Mouse (Mus musculus) adipocyte (in vitro differentiated cells): ENCODE data around the gene Tbc1d8.

ENCODE experiments used
- DNase-seq: peaks from one replicate; pipeline ENCODE4 v3.0.0-alpha.2; 2016; ENCODE audit warnings: low spot score

Gene Tbc1d8

DNA sequence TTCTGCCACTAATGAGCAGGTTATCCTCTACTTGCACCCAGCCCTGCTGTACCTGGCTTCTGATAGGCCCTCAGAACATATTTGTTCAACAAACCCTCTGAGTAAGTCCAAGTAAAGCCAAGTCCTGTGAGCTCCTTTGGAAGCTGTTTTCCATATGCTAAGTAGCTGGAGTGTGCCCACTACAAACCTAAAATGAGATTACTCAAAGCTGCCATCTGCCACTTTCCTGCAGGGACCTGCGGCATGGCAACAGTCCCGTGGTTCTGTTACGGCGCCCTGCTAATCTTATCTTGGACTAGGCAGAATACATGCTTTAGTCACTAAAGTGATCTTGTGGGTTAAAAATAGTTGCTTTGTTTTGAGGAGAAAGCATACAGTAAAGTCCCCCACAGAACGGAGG lies 32.4 kb downstream of the Tbc1d8 start:
- no peak for DNase-seq

GRCm38 (mm10) chr1:39445303-39446050 lies 33.1 kb downstream of the Tbc1d8 start:
- no peak for DNase-seq

DNA sequence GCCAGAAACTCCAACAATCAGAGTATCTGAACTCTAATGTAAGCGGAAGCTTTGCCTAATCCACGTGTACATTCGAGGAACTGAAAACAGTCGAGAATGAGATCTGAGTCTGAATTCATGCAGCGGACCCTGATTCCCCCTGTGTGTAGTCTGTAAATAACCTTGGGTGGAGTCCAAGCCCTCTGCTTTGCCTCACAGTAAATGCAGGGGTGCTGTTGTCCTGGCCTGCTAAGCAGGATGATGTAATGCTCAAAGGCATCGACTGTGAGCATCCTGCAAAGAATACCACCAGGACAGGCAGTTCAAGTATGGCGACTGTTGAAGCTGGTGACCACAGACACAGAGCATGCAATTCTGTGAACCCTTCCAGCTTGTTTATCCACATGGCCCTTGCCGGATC lies 34.8 kb downstream of the Tbc1d8 start:
- no peak for DNase-seq

GRCm38 (mm10) chr1:39441686-39442085 lies 36.9 kb downstream of the Tbc1d8 start:
- DNase-seq: no peak

- no peak for DNase-seq
Measured at GRCm38 (mm10) chr1:39439661-39440548, 38.6 kb downstream of the Tbc1d8 start.

DNA sequence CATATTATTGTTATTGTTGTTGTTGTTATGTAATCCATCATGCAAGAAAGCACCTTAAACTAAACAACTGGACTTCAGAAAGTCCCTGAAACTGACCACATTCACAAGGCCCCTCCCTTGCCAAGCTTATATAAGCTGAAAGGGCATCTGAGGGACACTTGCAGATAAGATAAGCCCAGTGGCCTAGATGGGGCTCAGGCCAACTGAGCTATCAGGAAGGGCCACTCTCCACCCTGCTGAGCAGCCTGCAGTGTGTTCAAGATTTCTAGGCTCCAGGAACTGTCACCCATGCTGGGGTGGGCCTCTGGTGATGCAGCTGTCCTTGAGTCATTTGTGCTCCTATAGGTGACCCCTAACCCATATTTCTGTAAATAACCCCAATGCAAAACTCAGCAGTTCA lies 39.9 kb downstream of the Tbc1d8 start:
- no peak for DNase-seq

GRCm38 (mm10) chr1:39434264-39434663 lies 44.3 kb downstream of the Tbc1d8 start:
- DNase-seq: no peak

DNA sequence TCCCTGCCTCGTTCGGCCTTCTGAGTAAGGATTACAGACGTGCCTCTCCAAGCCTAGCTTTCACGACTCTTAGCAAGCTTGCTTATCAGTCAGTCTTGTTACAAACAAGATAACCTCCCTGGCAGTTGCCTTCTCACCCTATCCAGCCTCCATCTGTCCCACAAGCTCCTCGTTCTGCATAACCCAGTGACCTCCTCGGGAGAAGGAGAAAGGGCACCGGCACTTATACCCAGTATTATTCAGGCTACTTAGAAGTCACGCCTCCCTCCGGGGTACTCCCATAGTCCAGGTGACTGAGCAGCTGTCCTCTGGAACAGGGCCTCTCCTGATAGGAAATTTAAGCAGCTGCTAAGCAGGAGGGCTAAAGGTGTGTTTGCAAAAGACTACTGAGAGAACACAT lies 48.5 kb downstream of the Tbc1d8 start:
- no peak for DNase-seq

- DNase-seq: no peak
Measured at GRCm38 (mm10) chr1:39429015-39429414, 49.5 kb downstream of the Tbc1d8 start.

DNA sequence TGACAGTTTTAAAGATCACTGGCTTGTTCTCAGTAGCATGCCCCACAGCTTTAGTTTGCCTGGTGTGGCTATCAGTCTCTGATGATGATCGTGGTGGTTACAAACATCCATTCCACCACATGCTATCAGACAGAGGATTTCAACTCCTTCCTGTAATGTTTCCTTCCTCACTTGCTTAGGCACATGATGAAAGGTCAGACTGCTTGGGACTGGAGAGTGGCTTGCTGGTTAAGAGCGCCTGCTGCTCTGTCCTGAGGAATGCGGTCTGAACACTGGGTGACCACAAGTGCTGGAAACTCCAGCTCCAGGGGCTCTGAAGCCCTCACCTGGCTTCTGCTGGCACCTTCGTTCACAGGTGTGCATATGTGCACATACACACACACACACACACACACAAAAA lies 50.3 kb downstream of the Tbc1d8 start:
- DNase-seq: no peak

DNA sequence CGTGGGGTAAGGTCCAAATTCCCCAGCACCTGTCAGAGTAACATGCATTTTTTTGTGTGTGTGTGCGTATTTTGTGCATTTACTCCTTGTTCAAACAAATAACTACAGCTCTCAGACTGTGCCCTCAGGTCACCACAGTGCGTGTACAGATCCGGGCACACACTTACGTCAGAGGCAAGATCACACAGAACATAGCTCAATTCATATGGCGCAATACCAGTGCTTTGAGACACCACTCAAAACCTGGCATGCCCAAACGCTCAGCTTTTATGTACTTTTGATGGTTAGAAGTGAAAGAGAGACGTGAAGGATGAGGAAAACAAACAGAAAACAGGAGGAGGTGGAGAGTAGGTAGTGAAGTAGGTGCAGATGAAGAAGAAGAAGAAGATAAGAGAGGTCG lies 53.1 kb downstream of the Tbc1d8 start:
- no peak for DNase-seq

GRCm38 (mm10) chr1:39420987-39421386 lies 57.6 kb downstream of the Tbc1d8 start:
- DNase-seq: no peak

DNA sequence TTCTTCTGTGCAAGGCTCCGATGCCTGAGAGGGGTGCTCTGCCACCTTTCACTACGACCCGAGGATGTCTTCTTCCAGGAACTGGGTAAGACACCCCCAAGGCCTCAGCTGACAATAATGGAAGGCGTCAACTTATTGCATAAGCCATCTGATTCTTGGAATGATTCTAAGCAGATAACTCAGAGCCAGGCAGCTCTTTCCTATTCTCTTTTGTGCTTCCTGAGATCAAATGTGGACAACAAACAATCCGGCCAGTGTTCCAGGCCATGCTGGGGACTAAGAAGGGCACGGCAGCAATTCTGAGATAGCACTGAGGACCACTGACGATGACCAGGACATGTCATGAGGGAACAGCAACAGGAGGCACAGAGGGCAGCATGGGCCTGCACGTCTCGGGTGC lies 59.7 kb downstream of the Tbc1d8 start:
- DNase-seq: no peak

- no peak for DNase-seq
Measured at GRCm38 (mm10) chr1:39417817-39418216, 60.7 kb downstream of the Tbc1d8 start.

GRCm38 (mm10) chr1:39410085-39410821 lies 68.3 kb downstream of the Tbc1d8 start:
- DNase-seq: no peak

- DNase-seq: no peak
Measured at GRCm38 (mm10) chr1:39408668-39409067, 69.9 kb downstream of the Tbc1d8 start.

GRCm38 (mm10) chr1:39408123-39408522 lies 70.4 kb downstream of the Tbc1d8 start:
- no peak for DNase-seq

DNA sequence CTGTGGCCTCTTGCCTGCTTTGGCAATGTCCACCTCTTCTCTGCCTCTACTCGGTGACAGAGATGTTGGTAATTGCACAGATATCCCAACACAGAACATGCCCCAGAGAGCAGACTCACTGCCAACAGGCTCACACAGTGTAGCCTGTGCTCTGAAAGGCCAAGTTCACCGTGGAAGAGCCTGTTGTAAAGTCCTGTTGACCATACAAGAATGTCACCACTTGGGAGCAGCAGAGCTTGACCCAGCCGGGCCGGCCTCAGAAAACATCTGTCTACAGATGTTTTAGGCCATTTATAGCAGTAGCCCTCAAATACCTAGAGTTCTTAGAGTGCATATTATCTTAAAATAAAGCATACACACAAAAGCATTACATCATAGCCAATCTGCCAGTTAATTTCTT lies 71.4 kb downstream of the Tbc1d8 start:
- DNase-seq: no peak

DNA sequence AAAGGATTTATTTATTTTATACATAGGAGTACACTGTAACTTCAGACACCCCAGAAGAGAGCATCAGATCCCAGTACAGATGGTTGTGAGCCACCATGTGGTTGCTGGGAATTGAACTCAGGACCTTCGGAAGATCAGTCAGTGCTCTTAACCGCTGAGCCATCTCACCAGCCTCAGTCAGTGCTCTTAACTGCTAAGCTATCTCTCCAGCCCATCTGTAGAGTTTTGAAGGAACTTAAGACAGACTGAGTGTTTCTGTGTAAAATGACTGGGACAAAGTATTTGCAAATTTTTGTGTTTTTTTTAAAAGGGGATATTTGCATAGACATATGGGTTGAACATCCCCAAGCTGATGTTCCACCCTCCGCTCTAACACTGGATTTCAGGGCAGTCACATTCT lies 78.4 kb downstream of the Tbc1d8 start:
- no peak for DNase-seq

GRCm38 (mm10) chr1:39399228-39399627 lies 79.3 kb downstream of the Tbc1d8 start:
- no peak for DNase-seq

- DNase-seq: no peak
Measured at GRCm38 (mm10) chr1:39398284-39398683, 80.3 kb downstream of the Tbc1d8 start.

DNA sequence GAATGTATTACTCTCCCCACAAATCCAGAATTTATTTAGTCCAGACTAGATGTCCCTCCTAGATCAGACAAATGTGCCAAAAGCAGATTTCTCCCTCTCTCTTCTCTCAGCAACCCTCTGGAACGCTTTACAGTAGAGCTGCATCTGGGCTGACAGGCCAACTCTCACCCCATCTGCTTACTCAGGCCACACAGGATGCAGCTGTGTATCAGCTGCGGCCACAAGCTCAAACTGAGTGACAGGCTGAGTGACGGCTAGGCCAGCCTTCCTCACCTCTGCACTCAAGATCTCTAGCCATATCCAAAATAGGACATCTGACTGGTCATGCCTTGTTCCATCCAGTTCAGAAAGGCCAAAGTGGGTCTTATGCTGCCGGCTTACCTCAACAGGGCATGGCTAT lies 82.2 kb downstream of the Tbc1d8 start:
- no peak for DNase-seq

- DNase-seq: no peak
Measured at GRCm38 (mm10) chr1:39394650-39395049, 83.9 kb downstream of the Tbc1d8 start.
